Mouse (Mus musculus): Measurements from ENCODE around the gene Foxp4.

The Foxp4 gene

GRCm38 (mm10) chr17:47936591-47936990 is 12.1 kb upstream of the Foxp4 start:
- DNase-seq (ENCODE audit: low spot score in 2 of 2) = no peak

DNA sequence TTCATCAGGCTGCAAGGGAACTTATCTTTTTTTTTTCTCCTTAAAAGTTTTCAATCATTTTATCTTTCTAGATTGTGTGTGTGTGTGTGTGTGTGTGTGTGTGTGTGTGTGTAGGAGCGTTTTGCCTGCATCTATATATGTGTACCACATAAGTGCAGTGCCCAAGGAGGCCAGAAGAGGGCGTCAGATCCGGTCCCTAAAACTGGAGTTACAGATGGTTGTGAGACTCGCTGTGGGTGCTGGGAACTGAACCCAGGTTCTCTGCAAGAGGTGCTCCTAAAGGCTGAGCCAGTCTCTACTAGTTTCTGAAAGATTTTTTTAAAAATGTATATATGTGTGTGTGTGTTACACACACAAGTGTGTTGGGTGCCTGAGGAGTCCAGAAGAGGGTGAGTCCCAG is 5.0 kb upstream of the Foxp4 start:
- DNase-seq (ENCODE audit: low spot score in 2 of 2) = no peak

DNA sequence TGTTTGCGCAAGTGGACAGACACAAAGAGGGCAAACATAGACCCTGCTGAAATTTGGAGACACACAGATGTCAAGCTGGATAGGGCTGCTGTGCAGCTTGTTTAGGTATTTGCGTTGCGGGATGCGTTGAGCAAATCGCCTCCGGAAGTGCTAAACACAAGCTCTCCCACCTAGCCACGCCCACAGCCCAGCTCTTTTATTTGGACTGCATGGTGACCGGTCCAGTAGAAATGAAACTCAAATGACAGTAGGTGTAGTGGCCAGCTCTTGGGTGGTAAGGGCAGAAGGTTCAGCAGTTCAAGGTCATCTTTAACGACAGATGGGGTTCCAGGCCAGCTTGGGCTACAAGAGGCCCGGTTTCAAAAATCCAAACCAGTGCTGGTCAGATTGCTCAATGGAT is 1.5 kb upstream of the Foxp4 start:
- no peak for DNase-seq (ENCODE audit: low spot score in 2 of 2)

DNA sequence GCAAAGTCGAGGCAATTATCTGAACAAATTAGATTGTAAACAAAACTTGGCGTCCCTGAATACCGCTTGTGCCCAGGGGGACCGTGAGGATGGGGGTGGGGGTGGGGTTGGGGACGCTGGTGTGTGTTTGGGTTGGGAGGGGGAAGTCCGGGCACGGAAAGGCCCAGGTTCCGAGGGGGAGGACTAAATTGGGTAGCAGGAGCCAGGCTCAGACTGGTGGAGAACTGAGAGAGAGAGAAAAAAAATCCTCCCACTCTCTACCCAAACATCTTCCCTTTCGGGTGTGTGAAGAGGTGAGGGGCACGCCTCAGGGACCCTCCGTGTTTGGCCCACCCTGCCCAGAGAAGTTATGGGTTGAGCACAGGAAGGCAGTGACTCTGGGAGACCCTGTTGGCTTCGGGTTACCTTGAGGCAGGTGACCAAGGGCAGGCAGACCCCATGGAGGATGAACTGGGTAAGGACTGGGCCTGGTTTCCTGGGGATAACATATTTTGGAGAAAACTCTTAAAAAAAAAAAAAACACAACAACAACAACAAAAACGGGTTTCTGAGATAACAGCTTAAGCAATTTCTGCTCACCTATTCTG is 988 bp upstream of the Foxp4 start:
- DNase-seq (ENCODE audit: low spot score in 2 of 2) = no peak

- DNase-seq (ENCODE audit: low spot score in 2 of 2) = no peak
Measured at GRCm38 (mm10) chr17:47923678-47924382, 615 bp downstream of the Foxp4 start.

- DNase-seq (ENCODE audit: low spot score in 2 of 2) = no peak
Measured at GRCm38 (mm10) chr17:47923011-47923677, 1.3 kb downstream of the Foxp4 start.

DNA sequence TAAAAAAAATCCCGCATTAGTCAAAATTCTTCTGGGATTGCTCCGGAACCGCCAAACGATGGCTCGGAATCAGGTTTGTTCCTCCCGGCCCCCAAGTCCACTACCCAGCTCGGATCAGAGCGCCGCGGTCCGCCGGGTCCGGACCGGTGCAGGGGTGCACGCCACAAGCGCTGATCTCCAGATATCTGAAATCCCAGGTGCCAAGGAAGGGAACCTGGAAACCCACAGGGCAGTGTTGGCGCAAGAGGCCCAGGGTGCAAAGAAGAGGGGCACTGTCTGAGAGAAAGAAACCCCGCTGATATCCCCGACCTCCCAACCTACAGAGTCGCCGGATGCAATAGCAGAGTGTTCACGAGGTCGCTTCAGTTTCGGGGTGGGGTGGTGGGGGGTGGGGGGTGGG is 1.9 kb downstream of the Foxp4 start:
- DNase-seq (ENCODE audit: low spot score in 2 of 2) = no peak

DNA sequence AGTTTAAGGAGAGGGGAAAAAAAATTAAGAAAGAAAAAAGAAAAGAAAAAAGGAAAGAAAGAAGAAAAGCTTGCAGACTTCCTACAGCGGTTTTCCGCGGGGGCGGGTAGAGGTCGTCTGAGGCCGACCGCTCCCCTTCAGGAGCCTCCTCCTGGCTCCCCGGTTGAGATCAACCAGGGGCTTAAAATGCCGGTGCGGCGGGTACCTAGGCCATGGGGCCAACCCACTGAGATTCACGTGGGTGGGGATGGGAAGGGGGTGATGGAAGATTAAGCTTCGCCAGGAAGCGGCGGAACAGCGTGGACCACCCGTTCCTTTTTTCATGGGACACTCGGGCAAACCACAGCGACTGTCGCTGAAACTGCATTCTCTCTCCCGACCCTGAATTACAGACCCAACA is 2.3 kb downstream of the Foxp4 start:
- no peak for DNase-seq (ENCODE audit: low spot score in 2 of 2)

GRCm38 (mm10) chr17:47921136-47921665 is 3.2 kb downstream of the Foxp4 start:
- DNase-seq (ENCODE audit: low spot score in 2 of 2) = no peak

DNA sequence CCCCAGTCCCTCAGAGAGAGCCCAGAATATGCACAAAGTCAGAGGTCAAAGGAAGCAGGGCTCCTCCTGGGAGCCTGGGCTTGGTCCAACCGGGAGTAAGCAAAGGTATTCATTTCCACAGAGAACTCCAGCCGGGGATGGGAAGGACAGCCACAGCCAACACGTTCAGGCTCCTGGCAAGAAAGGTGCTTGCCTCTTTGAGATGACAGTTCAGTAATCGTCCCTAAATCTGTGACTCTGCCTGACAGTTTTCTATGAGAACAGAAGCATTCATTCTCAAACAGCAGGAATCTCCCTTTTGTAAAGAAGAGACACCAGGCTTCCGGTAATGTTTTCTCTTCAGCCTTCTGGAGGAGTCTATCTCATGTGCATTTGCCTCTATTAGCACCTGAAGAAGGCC is 4.6 kb downstream of the Foxp4 start:
- DNase-seq (ENCODE audit: low spot score in 2 of 2) = no peak

DNA sequence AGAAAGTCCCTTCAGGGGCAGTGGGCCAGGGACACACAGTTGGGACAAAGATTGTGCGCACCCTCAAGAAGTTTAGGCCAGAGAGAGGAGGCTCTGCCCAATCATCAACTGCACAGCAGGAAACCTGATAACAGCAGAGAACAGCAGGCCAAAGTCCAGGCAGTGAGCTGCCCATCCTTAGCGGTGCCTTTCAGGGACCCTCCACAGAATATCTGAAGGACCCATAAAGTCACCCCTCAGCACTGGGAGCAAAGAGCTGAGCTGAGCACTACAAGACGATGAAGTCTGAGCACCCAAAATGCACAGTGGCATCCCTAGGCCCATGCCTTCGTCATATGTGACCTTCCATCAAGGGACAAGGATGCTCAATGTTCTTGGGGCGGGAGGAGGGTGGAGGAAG is 6.5 kb downstream of the Foxp4 start:
- no peak for DNase-seq (ENCODE audit: low spot score in 2 of 2)

GRCm38 (mm10) chr17:47917212-47917611 is 7.2 kb downstream of the Foxp4 start:
- no peak for DNase-seq (ENCODE audit: low spot score in 2 of 2)

GRCm38 (mm10) chr17:47914676-47915219 is 9.7 kb downstream of the Foxp4 start:
- DNase-seq (ENCODE audit: low spot score in 2 of 2) = no peak

DNA sequence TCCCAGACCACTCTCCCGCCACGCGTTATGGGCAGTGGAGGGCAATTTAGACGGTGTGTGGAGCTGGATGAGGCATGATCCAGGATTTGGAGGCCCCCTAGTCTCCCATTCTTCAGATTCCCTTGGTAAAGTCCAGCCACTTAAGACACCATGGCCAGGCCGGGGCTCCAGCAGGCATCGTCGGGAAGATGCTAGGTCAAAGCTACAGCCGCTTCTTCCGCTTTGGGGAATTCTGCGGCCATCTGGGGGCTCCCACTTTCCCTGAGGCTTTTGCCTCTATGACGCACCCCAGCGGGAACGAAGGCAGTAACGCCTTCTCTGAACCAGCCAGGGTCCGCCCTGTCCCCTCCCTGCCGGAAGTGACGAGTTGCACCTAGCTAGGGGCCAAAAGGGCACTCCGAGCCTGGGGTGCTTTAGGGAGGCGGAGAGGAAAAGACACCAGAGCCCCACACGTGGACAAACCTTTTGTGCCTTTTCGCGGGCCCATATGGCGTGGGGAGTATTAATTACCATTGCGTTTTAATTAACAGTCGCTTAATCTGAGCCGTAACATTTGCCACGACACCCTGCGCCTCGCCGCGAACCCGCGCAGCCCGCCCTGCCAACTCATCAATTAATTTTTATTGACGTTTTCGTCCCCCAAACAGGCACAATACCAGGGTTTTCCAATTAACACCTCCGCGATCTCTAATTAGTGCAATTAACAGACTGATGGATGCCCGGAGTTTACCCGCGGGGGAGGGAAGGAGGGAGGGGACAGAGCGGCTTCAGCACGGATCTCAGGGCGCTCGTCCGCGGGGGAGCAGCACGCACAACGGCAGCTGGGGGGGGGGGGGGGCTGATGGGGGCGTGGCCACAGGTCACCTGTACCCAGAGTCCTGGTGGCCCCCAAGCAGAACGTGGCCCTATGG is 15.1 kb downstream of the Foxp4 start:
- DNase-seq (ENCODE audit: low spot score in 2 of 2) = peak in 1 of 2 experiments; percentile 10

GRCm38 (mm10) chr17:47908079-47908478 is 16.4 kb downstream of the Foxp4 start:
- DNase-seq (ENCODE audit: low spot score in 2 of 2) = no peak

- no peak for DNase-seq (ENCODE audit: low spot score in 2 of 2)
Measured at GRCm38 (mm10) chr17:47907366-47907920, 17.0 kb downstream of the Foxp4 start.

DNA sequence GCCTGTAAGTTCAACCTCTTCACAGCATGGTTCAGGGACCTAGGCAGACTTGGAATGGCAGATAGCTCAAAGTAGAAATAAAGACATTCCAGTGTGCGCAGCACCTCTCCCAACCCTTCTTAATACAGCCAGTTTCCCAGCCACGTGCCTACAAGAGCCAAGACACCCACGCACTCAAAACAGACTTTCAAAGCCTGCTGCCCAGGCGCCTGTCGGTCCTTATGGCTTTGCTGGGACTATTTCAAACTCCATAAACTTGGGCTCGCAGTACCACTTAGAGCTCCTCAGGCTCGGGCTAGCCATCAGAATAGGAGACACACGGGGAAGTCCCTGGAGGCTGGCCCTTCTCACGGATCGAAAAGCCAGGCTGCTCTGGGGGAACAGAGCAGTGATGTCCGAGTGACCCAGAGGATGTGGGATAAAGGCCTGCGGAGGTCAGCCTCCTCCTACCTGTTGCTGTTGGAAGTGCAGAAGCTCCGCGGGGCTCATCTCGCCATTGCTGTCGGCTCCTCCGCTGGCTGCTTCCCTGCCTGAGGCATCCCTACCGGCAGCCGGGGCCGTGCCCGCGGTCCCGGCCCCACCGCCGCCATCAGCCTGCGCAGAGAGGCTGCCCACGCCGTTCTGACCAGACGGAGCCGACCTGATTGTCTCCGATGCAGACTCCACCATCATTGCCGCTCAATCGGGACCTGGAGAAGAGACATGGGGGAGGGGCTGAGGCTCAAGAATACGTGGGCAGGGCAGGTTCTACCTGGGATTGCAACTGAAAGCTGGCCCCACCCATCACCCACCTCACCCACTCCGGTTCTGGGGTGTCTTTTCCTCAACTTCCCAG is 20.4 kb downstream of the Foxp4 start:
- DNase-seq (ENCODE audit: low spot score in 2 of 2) = no peak

DNA sequence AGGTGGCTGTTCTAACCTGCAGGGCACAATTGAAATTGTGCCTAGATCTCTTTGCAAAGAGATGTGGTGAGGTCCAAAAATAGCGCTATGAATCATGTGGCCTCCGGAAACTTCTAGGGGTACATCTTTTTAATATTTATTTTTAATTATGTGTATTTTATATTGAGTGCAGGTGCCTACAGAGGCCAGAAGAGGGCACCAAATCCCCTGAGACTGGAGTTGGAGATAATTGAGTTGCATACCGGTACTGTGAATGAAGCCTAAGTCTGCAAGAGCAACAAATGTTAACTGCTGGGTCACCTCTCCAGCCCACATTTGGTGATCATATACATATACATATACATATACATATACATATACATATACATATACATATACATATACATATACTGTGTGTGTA is 22.7 kb downstream of the Foxp4 start:
- DNase-seq (ENCODE audit: low spot score in 2 of 2) = no peak

GRCm38 (mm10) chr17:47900716-47901115 is 23.7 kb downstream of the Foxp4 start:
- no peak for DNase-seq (ENCODE audit: low spot score in 2 of 2)

- no peak for DNase-seq (ENCODE audit: low spot score in 2 of 2)
Measured at GRCm38 (mm10) chr17:47899156-47899555, 25.3 kb downstream of the Foxp4 start.

Measured in frontal cortex, postnatal 36 days (tissue).